7 mouse cellular contexts compared by ENCODE assay signal in genomic region chr7:19075231-19075630, GRCm38 (mm10). TPM values are rescaled to one million over a fixed set of nuclear protein-coding genes. Genes with fewer than 3 reads are reported as not detected.
A peak's percentile ranks its signal among the peaks of the same experiment; 100 is the strongest.
DNase-seq lines count a peak whose midpoint lies in the region; ATAC-seq and TF ChIP-seq lines count a peak whose summit lies in the region.

No protein-coding gene starts in this region.

- peaks cover 4% of the 10 kb centered on the region; the same call in 1 of the 2 replicates for H3K36me3 ChIP-seq in neural tube, embryonic 11.5 days (ENCODE audit: control insufficient read depth, insufficient read depth, low read length)
- H3K36me3 ChIP-seq in heart, embryonic 15.5 days, result peaks cover 18% of the 10 kb centered on the region
- H3K36me3 ChIP-seq in liver, embryonic 13.5 days, result peaks cover 25% of the 10 kb centered on the region
- peaks cover 3% of the 10 kb centered on the region for H3K36me3 ChIP-seq in stomach, postnatal 0 days (ENCODE audit: control insufficient read depth, insufficient read depth, low read length)

- no peak overlapping the region for H3K27ac ChIP-seq in neural tube, embryonic 11.5 days (ENCODE audit: low read depth, low read length)
- no peak overlapping the region for H3K27ac ChIP-seq in heart, embryonic 15.5 days
- H3K27ac ChIP-seq in liver, embryonic 13.5 days, result peak overlapping the region; percentile 24; the same call in 1 of the 2 replicates
- H3K27ac ChIP-seq in stomach, postnatal 0 days (replicated peaks), result no peak overlapping the region

- no peak for TF ChIP-seq CTCF in stomach, postnatal 0 days (IDR thresholded peaks at IDR 0.05; ENCODE audit: low read depth)

- 62% methylated on average over 5 of the region's 5 CpGs for WGBS in neural tube, embryonic 11.5 days
- WGBS in heart, embryonic 15.5 days, result 48% methylated on average over 5 of the region's 5 CpGs
- WGBS in liver, embryonic 13.5 days (ENCODE audit: insufficient replicate concordance), result 49% methylated on average over 5 of the region's 5 CpGs
- WGBS in stomach, postnatal 0 days, result 61% methylated on average over 5 of the region's 5 CpGs

- H3K9ac ChIP-seq in neural tube, embryonic 11.5 days (ENCODE audit: low read length), result no peak overlapping the region
- H3K9ac ChIP-seq in heart, embryonic 15.5 days, result 0 out of 2 replicates have a peak overlapping the region, but pooled peaks have one; percentile 35
- H3K9ac ChIP-seq in liver, embryonic 13.5 days, result peak overlapping the region; percentile 87
- H3K9ac ChIP-seq in stomach, postnatal 0 days (ENCODE audit: low read length), result peak overlapping the region; percentile 45; the same call in 1 of the 2 replicates

- peak overlapping the region; percentile 3; the same call in 1 of the 2 replicates for H3K4me3 ChIP-seq in neural tube, embryonic 11.5 days (ENCODE audit: low read depth, low read length)
- H3K4me3 ChIP-seq in heart, embryonic 15.5 days, result peak overlapping the region; percentile 96
- H3K4me3 ChIP-seq in liver, embryonic 13.5 days (replicated peaks), result peak overlapping the region; percentile 80
- peak overlapping the region; percentile 67 for H3K4me3 ChIP-seq in stomach, postnatal 0 days (ENCODE audit: low read depth, low read length)

- peak overlapping the region; percentile 40 for H3K4me2 ChIP-seq in neural tube, embryonic 11.5 days (ENCODE audit: low read depth)
- H3K4me2 ChIP-seq in heart, embryonic 15.5 days, result peak overlapping the region; percentile 83
- H3K4me2 ChIP-seq in liver, embryonic 13.5 days, result peak overlapping the region; percentile 94
- peak overlapping the region; percentile 78 for H3K4me2 ChIP-seq in stomach, postnatal 0 days (replicated peaks; ENCODE audit: low read depth)

- no peaks in the 10 kb centered on the region for H3K9me3 ChIP-seq in neural tube, embryonic 11.5 days (ENCODE audit: control insufficient read depth, low read length)
- H3K9me3 ChIP-seq in heart, embryonic 15.5 days (replicated peaks), result no peaks in the 10 kb centered on the region
- no peaks in the 10 kb centered on the region for H3K9me3 ChIP-seq in liver, embryonic 13.5 days (replicated peaks)
- H3K9me3 ChIP-seq in stomach, postnatal 0 days (ENCODE audit: control insufficient read depth, low read length), result no peaks in the 10 kb centered on the region

- no peak for DNase-seq in neural tube, embryonic 11.5 days (ENCODE audit: low spot score)
- DNase-seq in neural tube, embryonic 10.5 days (ENCODE audit: extremely low spot score, low spot score), result no peak
- no peak for DNase-seq in liver, embryonic 13.5 days
- no peak for DNase-seq in stomach, postnatal 0 days (ENCODE audit: low spot score)
- no peak for DNase-seq in ovary, postnatal 36 days (ENCODE audit: low spot score)
- no peak for DNase-seq in frontal cortex, postnatal 14 days (ENCODE audit: low spot score in 2 of 2)

- no peak for TF ChIP-seq EP300 in stomach, postnatal 0 days (optimal IDR thresholded peaks at IDR 0.05)

- peaks cover 11% of the 10 kb centered on the region for H3K4me1 ChIP-seq in neural tube, embryonic 11.5 days (ENCODE audit: control insufficient read depth, insufficient read depth, low read length)
- peaks cover 33% of the 10 kb centered on the region for H3K4me1 ChIP-seq in heart, embryonic 15.5 days (replicated peaks)
- peaks cover 39% of the 10 kb centered on the region for H3K4me1 ChIP-seq in liver, embryonic 13.5 days (replicated peaks)
- no peaks in the 10 kb centered on the region; the same call in 1 of the 2 replicates for H3K4me1 ChIP-seq in stomach, postnatal 0 days (replicated peaks; ENCODE audit: control insufficient read depth, insufficient read depth)

- no peak for ATAC-seq in neural tube, embryonic 11.5 days (ENCODE audit: insufficient read depth, low FRiP score, low TSS enrichment)
- ATAC-seq in heart, embryonic 15.5 days (replicated peaks; ENCODE audit: insufficient number of reproducible peaks, insufficient read depth, low FRiP score, low read depth), result no peak
- ATAC-seq in liver, embryonic 13.5 days (ENCODE audit: low read depth), result no peak
- no peak for ATAC-seq in stomach, postnatal 0 days (ENCODE audit: low FRiP score, low TSS enrichment)

- H3K27me3 ChIP-seq in neural tube, embryonic 11.5 days (ENCODE audit: control insufficient read depth, insufficient read depth, low read length), result no peaks in the 10 kb centered on the region
- no peaks in the 10 kb centered on the region for H3K27me3 ChIP-seq in heart, embryonic 15.5 days
- H3K27me3 ChIP-seq in liver, embryonic 13.5 days, result peaks cover 24% of the 10 kb centered on the region
- H3K27me3 ChIP-seq in stomach, postnatal 0 days (ENCODE audit: control insufficient read depth, insufficient read depth, low read length), result no peaks in the 10 kb centered on the region

RNA-seq across cellular contexts. Expression of gene Dmwd, which starts 0.8 kb away (rescaled TPM):
- polyA plus RNA-seq in neural tube, embryonic 11.5 days (2014; fragmentation: Nextera tagmentation; extraction: Ambion mirVana), result 29.7 and 31.7 TPM in 2 replicates
- polyA plus RNA-seq in heart, embryonic 15.5 days (2015; fragmentation: Nextera tagmentation; extraction: Ambion mirVana), result 14.2 and 20.0 TPM in 2 replicates
- 3.2 and 4.2 TPM in 2 replicates for polyA plus RNA-seq in liver, embryonic 13.5 days (2015; fragmentation: Nextera tagmentation; extraction: Ambion mirVana)
- 4.5 and 7.0 TPM in 2 replicates for polyA plus RNA-seq in stomach, postnatal 0 days (2015; fragmentation: Nextera tagmentation; extraction: Ambion mirVana)

RNA-seq across cellular contexts. Expression of gene Dmpk, which starts 8.4 kb away (rescaled TPM):
- polyA plus RNA-seq in neural tube, embryonic 11.5 days (2014; fragmentation: Nextera tagmentation; extraction: Ambion mirVana), result 9.4 and 10.2 TPM in 2 replicates
- 51.9 and 57.3 TPM in 2 replicates for polyA plus RNA-seq in heart, embryonic 15.5 days (2015; fragmentation: Nextera tagmentation; extraction: Ambion mirVana)
- polyA plus RNA-seq in liver, embryonic 13.5 days (2015; fragmentation: Nextera tagmentation; extraction: Ambion mirVana), result 8.5 and 10.1 TPM in 2 replicates
- 91.3 and 103 TPM in 2 replicates for polyA plus RNA-seq in stomach, postnatal 0 days (2015; fragmentation: Nextera tagmentation; extraction: Ambion mirVana)

RNA-seq across cellular contexts. Expression of gene Six5, which starts 19.2 kb away (rescaled TPM):
- 6.3 and 7.4 TPM in 2 replicates for polyA plus RNA-seq in neural tube, embryonic 11.5 days (2014; fragmentation: Nextera tagmentation; extraction: Ambion mirVana)
- polyA plus RNA-seq in heart, embryonic 15.5 days (2015; fragmentation: Nextera tagmentation; extraction: Ambion mirVana), result 4.9 and 6.7 TPM in 2 replicates
- 0.67 and 0.82 TPM in 2 replicates for polyA plus RNA-seq in liver, embryonic 13.5 days (2015; fragmentation: Nextera tagmentation; extraction: Ambion mirVana)
- 6.1 and 7.7 TPM in 2 replicates for polyA plus RNA-seq in stomach, postnatal 0 days (2015; fragmentation: Nextera tagmentation; extraction: Ambion mirVana)

RNA-seq across cellular contexts. Expression of gene Rsph6a, which starts 20.7 kb away (rescaled TPM):
- not detected in 2 replicates for polyA plus RNA-seq in neural tube, embryonic 11.5 days (2014; fragmentation: Nextera tagmentation; extraction: Ambion mirVana)
- polyA plus RNA-seq in heart, embryonic 15.5 days (2015; fragmentation: Nextera tagmentation; extraction: Ambion mirVana), result not detected in 2 replicates
- not detected in 2 replicates for polyA plus RNA-seq in liver, embryonic 13.5 days (2015; fragmentation: Nextera tagmentation; extraction: Ambion mirVana)
- not detected in 2 replicates for polyA plus RNA-seq in stomach, postnatal 0 days (2015; fragmentation: Nextera tagmentation; extraction: Ambion mirVana)

RNA-seq across cellular contexts. Expression of gene Gm4969, which starts 42.9 kb away (rescaled TPM):
- polyA plus RNA-seq in neural tube, embryonic 11.5 days (2014; fragmentation: Nextera tagmentation; extraction: Ambion mirVana), result 1.3 and 1.4 TPM in 2 replicates
- polyA plus RNA-seq in heart, embryonic 15.5 days (2015; fragmentation: Nextera tagmentation; extraction: Ambion mirVana), result 0.73 and 1.0 TPM in 2 replicates
- 0.17 and 0.30 TPM in 2 replicates for polyA plus RNA-seq in liver, embryonic 13.5 days (2015; fragmentation: Nextera tagmentation; extraction: Ambion mirVana)
- 0.72 and 0.76 TPM in 2 replicates for polyA plus RNA-seq in stomach, postnatal 0 days (2015; fragmentation: Nextera tagmentation; extraction: Ambion mirVana)

Comparison
In these comparisons a context has a peak if more than half of its experiments do, and no peak if none do; other contexts are left out.
1. H3K4me2 ChIP-seq: peak in every context shown above with its lines; median percentile 94 in liver, embryonic 13.5 days; 83 in heart, embryonic 15.5 days; 78 in stomach, postnatal 0 days; 40 in neural tube, embryonic 11.5 days.
2. H3K4me3 ChIP-seq: peak in every context shown above with its lines; median percentile 96 in heart, embryonic 15.5 days; 80 in liver, embryonic 13.5 days; 67 in stomach, postnatal 0 days; 3 in neural tube, embryonic 11.5 days.